Mouse (Mus musculus) CD4-positive naive resting alpha-beta T cell, adult 57 days (primary cell): Measurements from ENCODE around the gene Kctd3. TPM values are rescaled to one million over a fixed set of nuclear protein-coding genes. Genes with fewer than 3 reads are reported as not detected.

Experiments used
- total RNA-seq: library from RNA; stranded (reverse); gene quantifications from one replicate; pipeline ENCODE4 v1.2.4, GENCODE M21; 2023

The Kctd3 gene
- 28.0 TPM for total RNA-seq

GRCm38 (mm10) chr1:189007239-189007979 is at the start of gene Kctd3:
Gene Kctd3 (minus strand): TSS chr1:189007841.

